Mouse (Mus musculus) mesoderm, embryonic 11.5 days (tissue): Measurements from ENCODE around the gene Zfp385a.
"Not testable (repeated sequence)": the region's sequence is repeated elsewhere in the genome, so short reads cannot be mapped to it uniquely, and the experiment has no call there.

ENCODE experiments used
- DNase-seq: peaks from one replicate; pipeline ENCODE4 v3.0.0-alpha.2; 2012; ENCODE audit warnings: low read depth, low spot score

Zfp385a gene

GRCm38 (mm10) chr15:103290843-103291242 lies 49.0 kb downstream of the Zfp385a start:
- DNase-seq, result no peak

- no peak for DNase-seq
Observed at GRCm38 (mm10) chr15:103290417-103290816, 49.5 kb downstream of the Zfp385a start.

- no peak for DNase-seq
Observed at GRCm38 (mm10) chr15:103289600-103289999, 50.3 kb downstream of the Zfp385a start.

GRCm38 (mm10) chr15:103285778-103286417 lies 54.0 kb downstream of the Zfp385a start:
- no peak for DNase-seq

GRCm38 (mm10) chr15:103284647-103285046 lies 55.2 kb downstream of the Zfp385a start:
- DNase-seq, result no peak

- peak; percentile 72 for DNase-seq
Observed at GRCm38 (mm10) chr15:103284066-103284465, 55.8 kb downstream of the Zfp385a start.

GRCm38 (mm10) chr15:103281465-103282205 lies 58.3 kb downstream of the Zfp385a start:
- no peak for DNase-seq

- DNase-seq, result no peak
Observed at GRCm38 (mm10) chr15:103280817-103281464, 59.0 kb downstream of the Zfp385a start.

GRCm38 (mm10) chr15:103279750-103280149 lies 60.1 kb downstream of the Zfp385a start:
- no peak for DNase-seq

- DNase-seq, result no peak
Observed at GRCm38 (mm10) chr15:103277949-103278348, 61.9 kb downstream of the Zfp385a start.

DNA sequence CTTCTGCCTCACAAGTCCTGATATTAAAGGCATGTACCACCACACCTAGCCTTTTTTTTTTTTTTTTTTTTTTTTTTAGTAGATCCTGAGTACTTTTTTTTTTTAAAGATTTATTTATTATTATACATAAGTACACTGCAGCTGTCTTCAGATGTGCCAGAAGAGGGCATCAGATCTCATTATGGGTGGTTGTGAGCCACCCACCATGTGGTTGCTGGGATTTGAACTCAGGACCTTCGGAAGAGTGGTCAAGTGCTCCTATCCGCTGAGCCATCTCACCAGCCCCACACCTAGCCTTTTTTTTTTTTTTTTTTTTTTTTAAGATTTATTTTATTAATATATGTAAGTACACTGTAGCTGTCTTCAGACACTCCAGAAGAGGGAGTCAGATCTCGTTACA lies 64.0 kb downstream of the Zfp385a start:
- not testable (repeated sequence) for DNase-seq

DNA sequence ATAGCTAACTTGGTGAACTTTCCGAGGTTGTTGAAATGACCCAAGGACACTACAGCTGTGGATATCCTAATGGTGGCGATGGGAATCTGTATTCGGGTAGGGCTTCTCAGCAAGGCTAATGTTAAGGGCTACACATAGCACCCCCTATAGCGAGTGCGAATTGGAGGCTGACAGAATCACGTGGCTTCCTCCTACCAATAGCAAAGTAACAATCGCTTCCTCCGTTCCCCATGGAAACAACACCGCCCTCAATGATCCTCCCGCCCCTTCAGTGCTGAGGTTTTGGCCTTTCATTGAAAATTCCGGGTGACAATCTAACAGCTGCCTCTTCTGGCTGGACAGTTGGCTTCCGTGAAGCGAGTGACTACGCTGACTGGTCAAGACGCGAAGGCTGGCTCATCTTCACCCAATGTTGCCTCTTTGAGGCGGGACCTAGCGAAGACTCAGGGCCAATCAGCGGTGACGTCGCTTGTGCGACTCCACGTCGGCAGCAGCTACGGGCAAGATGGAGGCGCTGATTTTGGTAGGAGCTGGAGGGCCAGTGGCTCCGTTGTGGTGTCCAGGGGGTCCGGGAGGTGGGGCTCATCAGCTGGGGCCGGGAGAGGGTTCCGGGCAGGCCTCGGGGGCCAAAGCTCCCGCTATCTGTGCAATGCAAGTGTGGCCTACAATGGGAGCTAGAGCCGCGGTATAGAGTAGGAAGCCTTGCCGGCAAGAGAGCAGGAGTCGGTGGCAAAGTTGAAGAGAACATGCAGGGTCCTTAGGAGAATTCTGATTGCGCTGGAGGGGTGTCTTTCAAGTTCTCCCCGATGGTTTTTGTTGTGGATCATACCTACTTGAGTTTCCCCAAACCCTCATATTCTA lies 67.2 kb downstream of the Zfp385a start, which contains the start of gene Copz1:
TSS of gene Copz1 (plus strand) at position 296 of the 861 bp plus-strand sequence.
- peak; percentile 99 for DNase-seq

GRCm38 (mm10) chr15:103268903-103269302 lies 71.0 kb downstream of the Zfp385a start:
- DNase-seq, result no peak

DNA sequence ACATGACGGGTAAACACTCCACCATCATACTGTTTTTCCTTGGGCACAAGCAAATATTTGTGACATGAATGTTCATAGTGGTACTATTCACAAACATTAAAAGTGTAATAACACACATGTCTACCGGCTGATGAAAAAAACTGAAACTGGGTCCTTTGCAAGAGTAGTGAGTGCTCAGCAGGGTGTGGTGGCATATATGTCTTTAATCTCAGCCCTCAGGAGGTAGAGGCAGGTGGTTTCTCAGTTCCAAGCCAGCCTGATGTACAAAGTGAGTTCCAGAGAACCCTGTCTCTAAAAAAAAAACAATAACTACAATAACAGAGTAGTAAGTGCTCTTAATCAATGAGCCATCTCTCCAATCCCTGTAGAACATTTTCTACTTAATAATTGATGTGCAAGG lies 75.1 kb downstream of the Zfp385a start:
- no peak for DNase-seq
